Mouse (Mus musculus) A20 (cell line): ENCODE results near the gene Smc6.
A peak's percentile ranks its signal among the peaks of the same experiment; 100 is the strongest.

ENCODE experiments used
- DNase-seq: peaks from one replicate; pipeline ENCODE4 v3.0.0-alpha.2; 2011; ENCODE audit warnings: low read depth, low spot score

Smc6 gene

DNA sequence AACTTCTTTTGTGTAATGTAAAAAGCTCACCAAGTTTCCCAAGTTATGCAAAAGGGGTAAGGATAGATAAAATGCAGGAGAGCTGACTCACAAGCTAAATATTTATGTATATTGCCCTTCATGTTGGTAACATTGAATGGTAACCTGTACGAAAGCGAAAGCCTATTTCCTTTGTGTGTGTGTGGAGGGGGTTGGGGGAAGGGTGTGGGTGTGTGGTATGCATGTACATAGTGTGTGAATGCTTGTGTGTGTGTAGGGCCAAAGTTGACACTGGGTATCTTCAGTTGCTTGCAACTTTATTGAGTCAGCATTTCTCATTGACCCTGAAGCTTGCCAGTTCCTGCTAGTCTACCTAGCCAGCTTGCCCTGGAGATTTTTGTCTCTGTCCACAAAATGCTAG, 15.9 kb downstream of the Smc6 start:
- DNase-seq = no peak

DNA sequence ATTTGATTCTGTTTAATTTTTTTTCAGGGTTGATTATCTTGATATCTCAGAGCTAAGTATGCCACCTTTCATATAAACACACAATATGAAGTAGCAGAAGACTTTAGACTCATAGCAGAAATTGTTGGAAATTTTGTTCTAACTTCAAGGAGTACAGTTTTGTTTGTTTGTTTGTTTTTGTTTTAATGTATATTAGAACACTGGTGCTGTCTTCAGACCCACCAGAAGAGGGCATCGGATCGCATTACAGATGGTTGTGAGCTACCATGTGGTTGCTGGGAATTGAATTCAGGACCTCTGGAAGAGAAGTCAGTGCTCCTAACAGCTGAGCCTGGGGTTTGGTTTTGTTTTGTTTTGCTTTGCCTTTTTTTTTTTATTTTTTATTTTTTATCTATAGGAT, 20.7 kb downstream of the Smc6 start:
- DNase-seq = no peak

DNA sequence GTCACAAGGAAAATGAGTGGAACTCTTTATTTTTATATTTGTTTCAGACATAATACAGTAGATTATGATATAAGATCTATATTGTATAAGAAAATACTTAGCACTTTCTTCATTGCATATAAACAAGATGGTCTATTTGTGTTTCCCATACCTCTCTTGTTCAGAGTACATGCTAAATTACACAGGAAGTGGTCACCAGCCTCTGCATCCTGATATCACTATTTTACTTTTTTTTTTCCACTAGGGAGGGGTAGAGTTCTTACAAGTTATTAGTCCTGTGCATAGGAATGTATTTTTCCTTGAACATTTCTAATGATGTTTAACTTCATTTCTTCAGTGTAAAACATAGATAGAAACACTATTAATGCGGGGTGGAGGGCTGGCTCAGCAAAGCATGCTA, 35.2 kb downstream of the Smc6 start:
- no peak for DNase-seq

DNA sequence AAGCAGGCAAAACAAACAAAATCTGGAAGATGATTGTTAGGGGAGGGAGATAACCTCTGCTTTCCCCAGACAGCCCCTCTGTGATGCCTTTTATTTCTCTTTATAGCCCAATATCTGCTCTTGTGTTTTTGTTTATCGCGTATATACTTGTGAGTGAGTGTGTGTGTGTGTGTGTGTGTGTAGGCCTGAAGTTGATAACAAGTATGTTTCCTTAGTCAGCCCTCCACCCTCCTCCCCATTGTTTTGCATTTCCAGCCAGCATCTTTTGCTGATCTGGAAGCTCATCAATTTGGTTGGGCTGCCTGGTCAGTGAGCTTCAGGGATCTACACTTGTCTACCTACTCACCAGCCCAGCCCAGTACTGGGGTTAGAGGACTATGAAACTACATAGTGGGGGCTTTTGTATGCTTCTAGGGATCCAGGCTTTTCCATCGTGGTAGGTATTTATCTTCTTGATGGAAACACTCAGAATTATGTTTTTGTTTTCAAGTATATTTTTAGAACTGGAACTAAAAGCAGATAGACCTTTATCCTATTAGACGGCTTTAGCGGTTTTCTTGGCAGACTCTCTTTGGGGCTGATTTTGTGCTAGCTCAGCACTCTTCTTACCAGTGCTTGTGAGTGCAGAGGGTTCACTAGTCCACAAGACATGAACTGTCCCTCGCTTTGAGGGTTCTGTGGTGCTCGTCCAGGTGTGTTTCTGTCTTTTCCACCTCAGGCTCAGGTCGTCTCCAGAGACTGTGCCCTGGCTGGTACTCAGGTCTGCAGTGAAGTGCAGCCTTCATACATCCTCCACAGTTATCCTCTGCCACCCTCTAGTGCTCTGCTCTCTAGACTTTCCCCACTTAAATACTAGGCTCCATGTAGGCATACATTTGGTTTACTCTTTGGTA, 41.3 kb downstream of the Smc6 start:
- peak; percentile 56 for DNase-seq

DNA sequence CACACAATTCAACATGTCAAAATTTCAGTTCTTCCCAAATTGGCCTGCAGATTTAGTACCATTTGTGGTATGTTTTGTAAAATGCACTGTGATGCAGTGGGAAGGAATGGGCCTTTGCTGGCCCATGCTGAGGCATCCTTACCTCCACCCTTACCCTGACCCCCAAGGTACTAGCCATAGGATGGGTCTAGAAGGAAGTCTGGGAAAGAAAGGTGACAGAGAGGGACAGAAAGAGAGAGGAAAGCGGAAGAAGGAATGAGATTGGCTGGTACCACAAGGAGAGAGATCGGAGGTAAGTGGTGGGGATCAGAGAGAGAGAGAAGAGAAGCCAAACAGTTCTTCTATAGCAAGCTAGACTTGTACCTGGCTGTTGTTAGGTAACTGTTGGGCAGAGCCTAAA, 45.4 kb downstream of the Smc6 start:
- no peak for DNase-seq

DNA sequence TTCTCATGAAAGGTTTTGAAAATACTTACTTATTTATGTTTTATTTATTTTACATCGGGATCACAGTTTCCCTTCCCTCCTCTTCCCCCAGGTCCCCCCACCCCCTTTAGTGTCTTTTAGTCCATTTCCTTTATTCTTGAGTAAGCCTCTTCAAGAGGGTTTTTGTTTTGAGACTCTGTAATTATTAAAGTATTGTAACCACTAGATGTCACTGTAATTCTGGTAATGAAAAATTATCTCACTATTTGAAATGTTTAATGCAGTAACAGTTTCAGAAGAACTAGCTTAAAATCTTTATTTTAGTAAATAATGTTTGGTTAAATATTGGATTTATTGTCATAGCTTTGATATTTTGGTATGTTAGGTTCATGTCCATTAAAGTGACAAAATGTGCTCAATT, 48.2 kb downstream of the Smc6 start:
- peak; percentile 15 for DNase-seq

DNA sequence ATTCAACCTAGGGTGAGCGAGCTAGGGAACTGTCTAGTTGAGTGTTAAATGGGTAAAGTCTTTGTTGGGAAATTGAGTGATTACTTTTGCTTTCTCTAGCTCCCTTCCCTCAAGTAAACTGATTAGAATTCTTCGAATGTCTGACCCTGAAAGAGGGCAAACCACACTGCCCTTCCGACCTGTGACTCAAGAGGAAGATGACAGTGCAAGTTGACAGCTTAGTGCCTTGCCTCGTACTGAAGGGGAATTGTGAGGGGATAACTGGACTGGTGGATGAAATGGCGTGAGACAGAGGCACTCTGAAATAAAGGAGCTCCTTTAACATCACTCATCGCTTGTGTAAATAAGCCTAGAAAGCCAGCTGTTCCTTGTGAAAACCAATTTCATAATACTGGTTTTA, 52.0 kb downstream of the Smc6 start:
- DNase-seq = no peak

DNA sequence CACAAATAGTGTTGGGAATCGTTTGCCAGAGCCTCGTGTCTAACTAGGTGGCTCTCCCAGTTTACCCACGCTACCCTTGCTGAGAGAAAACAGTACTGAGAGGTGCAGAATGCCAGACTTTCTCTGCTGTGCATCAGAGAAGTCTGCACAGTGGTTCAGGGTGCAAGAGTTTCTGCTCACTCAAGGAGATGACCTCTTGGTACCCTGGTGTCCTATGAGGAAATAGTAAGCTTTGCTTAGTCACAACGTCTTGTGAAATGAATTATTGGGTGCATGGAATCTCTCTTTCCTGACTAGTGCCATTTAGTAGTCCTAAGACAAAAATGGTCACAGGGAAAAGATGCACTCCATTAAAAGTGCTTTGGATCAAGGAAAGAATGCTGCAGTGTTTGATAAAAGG, 58.8 kb downstream of the Smc6 start:
- DNase-seq = no peak

DNA sequence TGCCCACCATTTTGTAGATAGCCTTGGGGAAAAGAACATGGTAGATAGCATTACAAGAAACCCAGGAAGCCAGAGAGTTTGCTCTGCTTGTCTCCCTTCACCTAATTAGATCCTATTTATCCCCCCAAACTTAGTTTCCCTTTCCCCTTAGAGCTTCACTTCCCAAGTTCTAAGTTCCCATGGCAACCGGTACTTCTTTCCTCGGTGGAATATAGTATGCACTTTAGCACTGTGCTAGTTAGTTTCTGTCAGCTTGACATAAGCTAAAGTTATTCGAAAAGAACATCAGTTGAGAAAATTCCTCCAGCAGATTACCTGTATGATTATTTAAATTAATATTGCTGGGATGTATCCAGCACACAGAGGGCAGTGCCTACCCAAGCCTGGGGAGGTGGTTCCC, 60.8 kb downstream of the Smc6 start:
- no peak for DNase-seq

DNA sequence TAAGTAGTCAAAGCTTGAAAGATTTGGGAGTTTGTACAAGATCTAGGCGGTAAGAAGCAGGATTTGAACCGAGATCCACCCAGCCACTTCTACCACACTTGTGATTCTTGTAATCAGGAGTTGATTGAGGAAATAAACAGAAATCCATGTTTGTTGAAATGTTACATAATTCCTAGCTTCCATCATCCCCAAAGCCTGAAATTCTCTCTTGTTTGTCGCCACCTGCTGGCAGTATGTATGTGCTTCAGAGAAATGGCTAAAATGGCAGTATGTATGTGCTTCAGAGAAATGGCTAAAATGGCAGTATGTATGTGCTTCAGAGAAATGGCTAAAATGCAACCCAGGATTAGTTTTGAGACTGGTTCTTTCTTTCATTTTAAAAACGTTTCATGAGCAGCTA, 71.2 kb downstream of the Smc6 start:
- DNase-seq = peak; percentile 58

DNA sequence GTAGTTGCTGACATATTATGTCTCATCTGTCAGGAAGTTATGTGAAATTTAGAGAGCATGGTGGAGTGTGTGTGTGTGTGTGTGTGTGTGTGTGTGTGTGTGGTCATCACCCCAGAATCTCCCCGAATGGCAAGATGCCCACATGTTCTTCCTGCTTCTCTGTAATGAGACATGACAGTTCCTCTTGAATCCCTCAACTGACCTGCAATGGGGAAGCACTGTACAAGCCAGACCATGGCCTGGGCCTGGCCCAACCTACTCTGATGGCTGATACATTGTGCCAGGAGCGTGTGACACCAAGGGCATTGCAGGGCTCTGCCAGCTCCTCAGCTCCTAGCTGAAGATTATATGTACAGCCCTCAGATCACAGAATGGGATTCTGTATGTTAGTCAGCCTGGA, 72.6 kb downstream of the Smc6 start:
- no peak for DNase-seq

DNA sequence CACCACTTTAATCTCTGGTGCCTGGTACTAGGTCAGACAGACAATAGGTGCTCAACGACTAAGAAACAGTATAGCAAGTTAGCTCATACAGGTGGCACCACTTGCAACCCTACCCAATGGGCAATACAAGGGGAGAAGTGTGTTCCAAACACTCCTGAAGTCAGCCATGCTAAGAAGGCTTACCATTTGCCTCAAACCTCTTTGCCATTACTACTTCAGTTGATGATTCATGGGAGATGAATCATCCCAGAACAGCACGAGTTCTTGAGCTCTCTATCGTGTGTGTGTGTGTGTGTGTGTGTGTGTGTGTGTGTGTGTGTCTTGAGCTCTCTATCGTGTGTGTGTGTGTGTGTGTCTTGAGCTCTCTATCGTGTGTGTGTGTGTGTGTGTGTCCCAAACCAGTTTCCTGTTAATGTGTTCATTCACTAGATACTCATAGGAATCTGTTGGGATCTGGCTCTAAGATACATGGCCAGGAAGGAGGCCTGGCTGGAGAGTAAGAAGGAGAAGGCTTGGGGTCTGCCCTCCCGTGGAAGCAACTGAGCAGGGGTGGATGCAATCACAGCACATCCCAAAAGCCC, 76.4 kb downstream of the Smc6 start:
- DNase-seq = no peak

DNA sequence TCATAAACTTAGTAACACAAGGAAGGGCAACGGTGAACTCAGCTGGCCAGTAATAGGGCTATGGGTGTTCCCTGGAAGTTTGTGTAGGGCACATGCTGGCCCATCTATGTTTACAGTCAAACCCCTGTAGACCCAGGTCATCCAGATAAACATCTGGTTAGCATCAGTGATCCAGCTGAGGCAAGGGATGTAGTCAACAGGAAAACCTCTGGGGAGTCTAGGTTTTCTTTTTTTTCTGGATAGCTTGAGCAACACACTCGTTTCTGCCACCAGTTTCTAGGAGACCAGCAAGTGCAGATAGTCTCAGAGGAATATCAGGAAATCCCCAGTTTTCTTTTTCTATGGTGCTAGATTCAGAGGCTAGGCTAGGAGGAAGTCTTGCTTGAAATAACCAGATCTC, 80.3 kb downstream of the Smc6 start:
- DNase-seq = no peak

DNA sequence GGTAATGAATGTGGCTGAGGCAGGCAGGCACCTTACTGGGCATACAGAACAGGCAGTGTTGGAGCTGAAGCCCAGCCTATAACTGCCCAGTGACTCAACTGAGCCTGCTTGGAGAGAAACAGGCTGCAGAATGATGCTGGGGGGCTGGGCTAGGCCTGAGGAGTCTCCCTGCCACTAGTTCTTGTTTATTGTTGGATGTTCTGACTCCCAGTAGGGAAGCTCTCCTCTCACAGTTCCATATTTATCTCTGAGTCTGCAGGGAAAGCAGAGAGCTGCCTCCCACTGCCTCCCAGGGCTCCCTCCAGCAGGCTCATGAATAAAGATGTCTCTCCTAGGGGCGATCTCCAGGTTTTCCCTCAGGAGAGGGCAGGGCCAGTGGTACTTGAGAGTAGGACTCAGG, 82.7 kb downstream of the Smc6 start:
- DNase-seq = no peak

DNA sequence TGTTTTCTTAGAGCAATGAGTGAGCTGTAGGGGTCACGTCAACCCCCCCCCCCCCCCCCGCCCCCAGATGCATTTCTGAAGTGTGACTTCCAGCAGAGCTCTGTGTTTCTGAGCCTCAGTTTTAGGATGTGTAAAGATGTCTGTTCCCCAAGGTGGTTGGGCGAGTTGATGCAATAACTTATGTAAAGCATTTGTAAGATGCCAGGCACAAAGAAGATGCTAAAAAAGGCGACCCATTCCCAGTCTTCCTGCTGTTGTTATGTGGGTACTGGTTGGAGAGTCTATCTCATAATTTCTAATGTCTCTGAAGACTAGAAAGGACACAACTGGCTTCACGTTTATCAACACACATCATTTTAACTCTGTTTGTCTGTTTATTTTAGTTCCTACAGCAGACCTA, 84.2 kb downstream of the Smc6 start:
- DNase-seq = no peak

DNA sequence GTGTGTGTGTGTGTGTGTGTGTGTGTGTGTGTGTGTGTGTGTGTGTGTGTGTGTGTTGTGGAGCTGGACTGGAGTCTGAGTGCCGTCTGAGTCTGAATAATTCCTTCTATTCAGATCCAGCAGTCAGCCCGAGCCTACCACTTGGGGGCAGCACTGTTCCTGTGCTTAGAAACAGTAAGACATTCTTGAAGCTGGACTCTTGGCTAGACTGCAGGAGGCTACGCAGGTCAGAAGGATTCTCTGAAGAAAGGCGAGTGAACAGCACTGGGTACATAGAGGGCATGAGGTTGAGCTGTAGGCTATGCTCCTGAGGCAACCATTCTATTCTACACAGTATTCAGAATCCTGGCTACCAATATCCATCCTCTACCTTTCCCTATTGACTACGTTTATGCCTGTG, 85.2 kb downstream of the Smc6 start:
- peak; percentile 75 for DNase-seq

DNA sequence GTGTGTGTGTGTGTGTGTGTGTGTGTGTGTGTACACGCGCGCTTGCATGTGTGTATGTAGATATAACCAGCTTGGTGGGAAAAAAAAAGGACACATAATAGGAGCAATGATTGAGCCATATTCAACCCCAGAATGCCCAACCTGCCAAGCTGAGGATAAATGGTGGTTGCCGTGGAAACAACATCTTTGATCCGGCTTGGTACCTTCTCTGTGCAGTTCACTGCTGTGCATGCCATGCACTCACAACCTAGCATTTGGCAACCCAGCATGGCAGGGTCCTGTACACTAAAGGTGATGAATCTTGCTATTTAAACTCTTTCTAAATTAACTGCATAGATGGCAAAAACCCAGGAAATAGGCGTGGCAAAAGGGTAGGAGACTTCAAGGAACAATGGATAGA, 96.7 kb downstream of the Smc6 start:
- DNase-seq = no peak

DNA sequence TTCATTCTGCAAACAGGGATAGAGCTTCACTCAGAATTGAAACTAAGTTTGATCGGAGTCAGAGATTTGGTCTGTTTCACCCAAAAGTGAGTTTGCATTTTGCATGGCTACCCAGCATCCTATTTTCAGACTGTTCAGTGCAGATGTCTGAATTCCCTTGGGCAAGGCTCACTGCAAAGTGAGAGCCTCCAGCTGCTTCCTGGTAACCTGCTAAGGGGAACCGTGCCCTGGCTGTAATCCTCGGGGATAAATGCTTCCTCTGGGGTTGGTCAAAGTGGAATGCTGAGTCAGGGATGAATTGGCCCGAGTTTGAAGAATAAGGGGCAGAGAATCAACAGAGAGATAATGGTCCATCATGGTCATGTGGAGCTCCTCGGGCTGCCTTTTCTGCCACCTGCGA, 99.2 kb downstream of the Smc6 start:
- DNase-seq = no peak

DNA sequence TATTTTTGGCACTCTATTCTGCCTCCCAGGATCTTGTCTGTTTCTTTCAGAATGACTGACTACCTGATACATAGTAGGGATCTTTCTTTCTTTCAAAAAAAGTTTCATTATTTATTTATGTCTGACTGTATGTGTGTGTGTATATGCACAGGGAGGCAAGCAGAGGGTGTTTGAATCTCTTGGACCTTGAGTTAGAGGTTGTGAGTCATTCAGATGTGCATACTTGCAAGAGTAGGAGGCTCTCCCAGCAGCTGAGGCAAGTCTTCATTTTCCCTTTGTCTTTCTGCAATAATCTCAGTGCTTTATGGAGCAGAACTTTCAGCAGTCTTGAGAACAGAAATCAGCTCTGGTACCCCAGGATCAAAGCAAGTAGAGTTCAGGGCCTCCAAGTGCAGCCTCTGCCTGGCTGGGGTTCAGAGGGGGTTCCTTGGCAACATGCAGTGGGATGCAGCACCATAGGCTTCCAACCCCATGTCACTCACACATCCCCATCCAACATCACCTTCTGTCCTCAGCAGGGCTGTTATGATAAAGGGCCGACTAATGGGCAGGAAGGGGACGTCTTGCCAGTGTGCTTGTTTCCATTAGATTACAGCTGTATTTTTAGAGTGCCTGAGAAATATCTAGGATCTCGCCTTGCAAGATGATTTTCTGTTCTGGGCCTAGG, 101.5 kb downstream of the Smc6 start:
- no peak for DNase-seq
